Mouse (Mus musculus): ENCODE data around the gene Pick1. TPM values are rescaled to one million over a fixed set of nuclear protein-coding genes. Genes with fewer than 3 reads are reported as not detected.

Gene Pick1
- total and polyA plus RNA-seq, 2 experiments from 2014 or later = 26.9 to 27.2 TPM

DNA sequence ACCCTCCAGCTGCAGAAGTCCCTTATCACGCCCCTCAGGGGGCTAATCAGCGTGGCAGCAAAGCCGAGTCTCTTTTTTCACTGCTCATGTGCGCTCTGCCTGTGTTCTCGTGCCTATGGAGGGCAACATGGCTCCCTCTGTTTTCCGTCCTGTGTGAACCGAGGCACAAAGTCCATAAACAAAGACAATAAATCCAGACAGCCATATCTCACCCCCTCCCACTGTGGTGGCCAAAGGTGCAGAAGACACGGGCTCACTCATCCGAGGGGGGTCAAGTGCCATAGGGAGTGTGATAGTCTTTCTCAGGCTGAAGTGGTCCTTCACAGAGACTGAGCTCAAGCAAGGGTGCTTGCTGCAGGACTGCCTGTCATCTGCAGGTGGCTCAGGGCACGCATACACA, 44.0 kb downstream of the Pick1 start:
- Histone ChIP-seq H3K9me3 (replicated peaks; ENCODE audit: control insufficient read depth, low read length) (no peaks in the 10 kb centered on the region), H3K4me1 (ENCODE audit: control insufficient read depth, insufficient read depth) (peaks cover 7% of the 10 kb centered on the region; the same call in 1 of the 2 replicates), H3K9ac (replicated peaks; ENCODE audit: low read depth, low read length) (no peak overlapping the region), H3K27ac (ENCODE audit: low read depth) (no peak overlapping the region), H3K4me2 (ENCODE audit: low read depth, low read length) (no peak overlapping the region), H3K27me3 (ENCODE audit: control insufficient read depth, insufficient read depth, low read length) (no peaks in the 10 kb centered on the region), H3K36me3 (replicated peaks; ENCODE audit: control insufficient read depth, insufficient read depth, low read length) (no peaks in the 10 kb centered on the region), H3K4me3 (ENCODE audit: low read depth, low read length) (no peak overlapping the region)
- TF ChIP-seq CTCF (IDR thresholded peaks at IDR 0.05; ENCODE audit: low read depth) (no peak), EP300 (IDR thresholded peaks at IDR 0.05; ENCODE audit: low read depth) (no peak)
- ATAC-seq (ENCODE audit: insufficient read depth, low read depth) = no peak
- DNase-seq (ENCODE audit: low spot score) = no peak
- 56% methylated on average over 10 of the region's 10 CpGs for WGBS

DNA sequence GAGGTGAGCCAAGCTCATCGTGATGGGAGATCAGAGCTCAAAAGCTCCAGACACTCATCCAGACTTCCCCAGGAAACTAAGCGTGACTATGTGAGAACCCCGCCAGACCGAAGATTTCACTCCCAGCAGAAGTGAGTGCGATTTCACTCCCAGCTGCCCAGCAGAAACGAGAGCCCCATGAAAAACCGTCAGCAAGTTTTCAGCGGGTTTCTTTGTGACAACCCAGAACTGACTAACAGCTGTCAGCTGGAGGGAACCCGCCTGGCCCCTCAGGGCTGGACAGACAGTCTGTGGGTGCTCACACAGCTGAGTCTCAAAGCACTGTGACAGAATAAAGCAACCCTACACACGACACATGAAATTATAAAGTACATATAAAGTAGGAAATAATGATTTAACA, 48.8 kb downstream of the Pick1 start:
- H3K4me3 ChIP-seq (ENCODE audit: low read depth, low read length) = no peak overlapping the region
- DNase-seq (ENCODE audit: low spot score) = no peak
- H3K27me3 ChIP-seq (ENCODE audit: control insufficient read depth, insufficient read depth, low read length) = no peaks in the 10 kb centered on the region
- H3K9me3 ChIP-seq (replicated peaks; ENCODE audit: control insufficient read depth, low read length) = no peaks in the 10 kb centered on the region
- H3K4me2 ChIP-seq (ENCODE audit: low read depth, low read length) = no peak overlapping the region
- no peak for ATAC-seq (ENCODE audit: insufficient read depth, low read depth)
- no peak for TF ChIP-seq EP300 (IDR thresholded peaks at IDR 0.05; ENCODE audit: low read depth)
- no peak overlapping the region for H3K9ac ChIP-seq (replicated peaks; ENCODE audit: low read depth, low read length)
- no peak overlapping the region for H3K27ac ChIP-seq (ENCODE audit: low read depth)
- H3K4me1 ChIP-seq (ENCODE audit: control insufficient read depth, insufficient read depth) = no peaks in the 10 kb centered on the region; the same call in 1 of the 2 replicates
- H3K36me3 ChIP-seq (replicated peaks; ENCODE audit: control insufficient read depth, insufficient read depth, low read length) = no peaks in the 10 kb centered on the region
- 60% methylated on average over 10 of the region's 10 CpGs for WGBS

DNA sequence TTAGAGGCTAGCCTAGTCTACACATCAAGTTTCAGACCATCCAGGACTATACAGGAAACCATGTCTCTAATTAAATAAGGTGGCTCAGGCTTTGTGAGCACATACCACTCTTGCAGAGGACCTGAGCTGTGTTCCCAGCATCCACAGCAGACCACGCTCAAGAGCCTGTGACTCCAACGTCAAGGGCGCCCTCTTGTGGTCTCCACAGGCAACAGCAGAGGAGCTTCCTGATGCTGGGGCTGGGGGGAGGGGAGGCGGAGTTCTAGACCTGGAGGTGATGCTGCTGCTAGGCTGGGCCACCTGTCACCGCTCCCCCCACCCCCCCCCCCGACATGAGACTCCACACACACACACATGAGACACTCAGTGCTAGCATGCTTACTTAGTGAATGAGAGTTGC, 51.2 kb downstream of the Pick1 start:
- no peak for ATAC-seq (ENCODE audit: insufficient read depth, low read depth)
- no peak overlapping the region for H3K9ac ChIP-seq (replicated peaks; ENCODE audit: low read depth, low read length)
- WGBS = 32% methylated on average over 6 of the region's 6 CpGs
- no peak for DNase-seq (ENCODE audit: low spot score)
- no peak overlapping the region for H3K4me2 ChIP-seq (ENCODE audit: low read depth, low read length)
- no peaks in the 10 kb centered on the region for H3K9me3 ChIP-seq (replicated peaks; ENCODE audit: control insufficient read depth, low read length)
- H3K27ac ChIP-seq (ENCODE audit: low read depth) = no peak overlapping the region
- no peak for TF ChIP-seq EP300 (IDR thresholded peaks at IDR 0.05; ENCODE audit: low read depth)
- TF ChIP-seq CTCF (IDR thresholded peaks at IDR 0.05; ENCODE audit: low read depth) = peak; percentile 50
- H3K36me3 ChIP-seq (replicated peaks; ENCODE audit: control insufficient read depth, insufficient read depth, low read length) = no peaks in the 10 kb centered on the region
- no peaks in the 10 kb centered on the region for H3K27me3 ChIP-seq (ENCODE audit: control insufficient read depth, insufficient read depth, low read length)
- H3K4me3 ChIP-seq (ENCODE audit: low read depth, low read length) = no peak overlapping the region
- H3K4me1 ChIP-seq (ENCODE audit: control insufficient read depth, insufficient read depth) = no peaks in the 10 kb centered on the region; the same call in 1 of the 2 replicates

GRCm38 (mm10) chr15:79280850-79281249, 51.9 kb downstream of the Pick1 start:
- no peak overlapping the region for H3K27ac ChIP-seq (ENCODE audit: low read depth)
- no peaks in the 10 kb centered on the region for H3K9me3 ChIP-seq (replicated peaks; ENCODE audit: control insufficient read depth, low read length)
- 42% methylated on average over 5 of the region's 5 CpGs for WGBS
- H3K9ac ChIP-seq (replicated peaks; ENCODE audit: low read depth, low read length) = no peak overlapping the region
- TF ChIP-seq CTCF (IDR thresholded peaks at IDR 0.05; ENCODE audit: low read depth) (peak; percentile 34), EP300 (IDR thresholded peaks at IDR 0.05; ENCODE audit: low read depth) (no peak)
- H3K4me2 ChIP-seq (ENCODE audit: low read depth, low read length) = no peak overlapping the region
- DNase-seq (ENCODE audit: low spot score) (peak; percentile 8), ATAC-seq (ENCODE audit: insufficient read depth, low read depth) (peak; percentile 59; the same call in 1 of the 2 replicates)
- H3K4me3 ChIP-seq (ENCODE audit: low read depth, low read length) = no peak overlapping the region
- H3K36me3 ChIP-seq (replicated peaks; ENCODE audit: control insufficient read depth, insufficient read depth, low read length) = no peaks in the 10 kb centered on the region
- H3K4me1 ChIP-seq (ENCODE audit: control insufficient read depth, insufficient read depth) = no peaks in the 10 kb centered on the region; the same call in 1 of the 2 replicates
- H3K27me3 ChIP-seq (ENCODE audit: control insufficient read depth, insufficient read depth, low read length) = no peaks in the 10 kb centered on the region

DNA sequence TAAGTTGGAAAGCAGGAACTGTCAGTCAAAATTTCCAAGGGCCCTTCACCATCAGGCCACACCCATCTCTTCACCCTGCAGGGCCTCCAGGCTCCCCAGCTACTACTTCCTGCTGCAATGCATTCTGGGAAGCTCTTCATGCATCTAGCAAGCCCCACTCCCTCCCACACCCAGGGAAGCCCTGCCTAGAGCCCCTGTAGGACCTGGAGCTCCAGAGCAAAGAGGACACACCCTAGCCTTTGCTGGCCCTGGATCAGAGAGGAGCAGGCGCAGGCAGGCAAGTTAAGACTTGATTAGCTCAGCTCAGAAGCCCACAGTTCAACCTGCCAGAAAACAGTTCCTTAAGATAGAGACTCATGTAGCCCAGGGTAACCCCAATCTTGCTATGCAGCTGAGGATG, 52.4 kb downstream of the Pick1 start:
- Histone ChIP-seq H3K27me3 (ENCODE audit: control insufficient read depth, insufficient read depth, low read length) (no peaks in the 10 kb centered on the region), H3K4me3 (ENCODE audit: low read depth, low read length) (no peak overlapping the region), H3K27ac (ENCODE audit: low read depth) (no peak overlapping the region), H3K4me1 (ENCODE audit: control insufficient read depth, insufficient read depth) (no peaks in the 10 kb centered on the region; the same call in 1 of the 2 replicates), H3K36me3 (replicated peaks; ENCODE audit: control insufficient read depth, insufficient read depth, low read length) (no peaks in the 10 kb centered on the region; the same call in 1 of the 2 replicates), H3K9me3 (replicated peaks; ENCODE audit: control insufficient read depth, low read length) (no peaks in the 10 kb centered on the region), H3K9ac (replicated peaks; ENCODE audit: low read depth, low read length) (no peak overlapping the region), H3K4me2 (ENCODE audit: low read depth, low read length) (no peak overlapping the region)
- 71% methylated on average over 1 of the region's 1 CpGs for WGBS
- TF ChIP-seq CTCF (IDR thresholded peaks at IDR 0.05; ENCODE audit: low read depth) = no peak
- TF ChIP-seq EP300 (IDR thresholded peaks at IDR 0.05; ENCODE audit: low read depth) = no peak
- no peak for ATAC-seq (ENCODE audit: insufficient read depth, low read depth)
- no peak for DNase-seq (ENCODE audit: low spot score)

GRCm38 (mm10) chr15:79282434-79282833, 53.5 kb downstream of the Pick1 start:
- Histone ChIP-seq H3K4me3 (ENCODE audit: low read depth, low read length) (no peak overlapping the region), H3K4me2 (ENCODE audit: low read depth, low read length) (no peak overlapping the region), H3K27ac (ENCODE audit: low read depth) (no peak overlapping the region), H3K9me3 (replicated peaks; ENCODE audit: control insufficient read depth, low read length) (no peaks in the 10 kb centered on the region), H3K27me3 (ENCODE audit: control insufficient read depth, insufficient read depth, low read length) (no peaks in the 10 kb centered on the region), H3K4me1 (ENCODE audit: control insufficient read depth, insufficient read depth) (no peaks in the 10 kb centered on the region; the same call in 1 of the 2 replicates), H3K9ac (replicated peaks; ENCODE audit: low read depth, low read length) (no peak overlapping the region), H3K36me3 (replicated peaks; ENCODE audit: control insufficient read depth, insufficient read depth, low read length) (no peaks in the 10 kb centered on the region; the same call in 1 of the 2 replicates)
- no peak for ATAC-seq (ENCODE audit: insufficient read depth, low read depth)
- no peak for TF ChIP-seq EP300 (IDR thresholded peaks at IDR 0.05; ENCODE audit: low read depth)
- TF ChIP-seq CTCF (IDR thresholded peaks at IDR 0.05; ENCODE audit: low read depth) = no peak
- 65% methylated on average over 5 of the region's 5 CpGs for WGBS
- DNase-seq (ENCODE audit: low spot score) = no peak

Measured in heart, postnatal 0 days (tissue).